Mouse (Mus musculus): Measurements from ENCODE around the gene Apol9b. TPM values are rescaled to one million over a fixed set of nuclear protein-coding genes. Genes with fewer than 3 reads are reported as not detected.

Apol9b gene
- total and polyA plus RNA-seq, 3 experiments, result not detected

- in situ Hi-C loops (cut with MboI; ENCODE audit: low pct_ligation_motif_present, low pct_unique_long_range_greater_than_20kb, low sequenced_read_pairs), result no loop called here
- dilution Hi-C loops (cut with MboI; ENCODE audit: extremely low pct_ligation_motif_present, extremely low pct_unique_long_range_greater_than_20kb, low sequenced_read_pairs), result no loop called here
- no peak for TF ChIP-seq CHD1 (IDR thresholded peaks at IDR 0.05; ENCODE audit: low read depth, low read length)
- TF ChIP-seq SIN3A (IDR thresholded peaks at IDR 0.05; ENCODE audit: low read length), result no peak
- TF ChIP-seq RAD21 (IDR thresholded peaks at IDR 0.05; ENCODE audit: low read depth, low read length), result peak; percentile 15
- peak; percentile 54; the same call in 1 of the 2 replicates for TF ChIP-seq SMC3 (IDR thresholded peaks at IDR 0.05; ENCODE audit: low read depth, low read length)
- peak; percentile 23 to 60; a peak in 3 of 4 replicates for TF ChIP-seq CTCF (conservative IDR thresholded peaks at IDR 0.05 in 1 of 2, IDR thresholded peaks at IDR 0.05 in 1 of 2; ENCODE audit: low read depth in 2 of 2, low read length in 2 of 2)
Observed at GRCm38 (mm10) chr15:77761561-77762380, 32.9 kb downstream of the Apol9b start.

GRCm38 (mm10) chr15:77763050-77763449, 34.2 kb downstream of the Apol9b start:
- Histone ChIP-seq H3K4me1 (ENCODE audit: control insufficient read depth in 1 of 2, insufficient read depth in 2 of 2) (no peaks in the 10 kb centered on the region), H3K4me2 (ENCODE audit: insufficient read depth, low read depth, poor library complexity, severe bottlenecking) (no peak overlapping the region), H3K27me3 (replicated peaks) (no peaks in the 10 kb centered on the region), H3K36me3 (replicated peaks in 1 of 2; ENCODE audit: control insufficient read depth in 1 of 2, insufficient read depth in 1 of 2, low read length in 1 of 2) (peaks cover 80 to 90% of the 10 kb centered on the region in 2 experiments), H3K4me3 (replicated peaks in 1 of 3; ENCODE audit: low read depth in 2 of 3, low read length in 2 of 3, poor library complexity in 1 of 3) (no peak overlapping the region), H3K27ac (ENCODE audit: insufficient read depth, low read depth) (no peak overlapping the region), H3K79me2 (replicated peaks; ENCODE audit: control insufficient read depth, extremely low read depth, insufficient read depth, poor library complexity, severe bottlenecking) (no peaks in the 10 kb centered on the region), H3K9ac (ENCODE audit: insufficient read depth, low read depth) (no peak overlapping the region), H3K9me3 (replicated peaks; ENCODE audit: low read length) (no peaks in the 10 kb centered on the region)
- DNase-seq (ENCODE audit: extremely low read depth), result no peak
- dilution Hi-C loops (cut with MboI; ENCODE audit: extremely low pct_ligation_motif_present, extremely low pct_unique_long_range_greater_than_20kb, low sequenced_read_pairs), result no loop called here
- in situ Hi-C loops (cut with MboI; ENCODE audit: low pct_ligation_motif_present, low pct_unique_long_range_greater_than_20kb, low sequenced_read_pairs), result no loop called here
- no peak for TF ChIP-seq BHLHE40 (IDR thresholded peaks at IDR 0.05; ENCODE audit: low read depth, low read length)
- TF ChIP-seq HCFC1 (IDR thresholded peaks at IDR 0.05; ENCODE audit: low read depth, low read length), result no peak
- no peak for TF ChIP-seq JUND (conservative IDR thresholded peaks at IDR 0.05; ENCODE audit: low read depth, low read length)
- TF ChIP-seq JUN (IDR thresholded peaks at IDR 0.05; ENCODE audit: insufficient read depth, low read depth, low read length), result no peak
- no peak for TF ChIP-seq MXI1 (IDR thresholded peaks at IDR 0.05; ENCODE audit: low read depth, low read length)
- TF ChIP-seq ELF1 (IDR thresholded peaks at IDR 0.05; ENCODE audit: low read depth, low read length), result no peak
- no peak for TF ChIP-seq ZNF384 (IDR thresholded peaks at IDR 0.05; ENCODE audit: low read depth, low read length)
- TF ChIP-seq MAZ (IDR thresholded peaks at IDR 0.05; ENCODE audit: low read depth, low read length), result no peak
- TF ChIP-seq E2F4 (IDR thresholded peaks at IDR 0.05; ENCODE audit: insufficient replicate concordance, low read depth, low read length), result no peak
- no peak for TF ChIP-seq UBTF (IDR thresholded peaks at IDR 0.05; ENCODE audit: low read depth, low read length)
- no peak for TF ChIP-seq ZKSCAN1 (IDR thresholded peaks at IDR 0.05; ENCODE audit: borderline replicate concordance, low read depth, low read length)
- TF ChIP-seq MYC (IDR thresholded peaks at IDR 0.05; ENCODE audit: low read depth, low read length), result no peak
- TF ChIP-seq GABPA (IDR thresholded peaks at IDR 0.05; ENCODE audit: insufficient replicate concordance, low read depth, low read length), result no peak
- no peak for TF ChIP-seq SMC3 (IDR thresholded peaks at IDR 0.05; ENCODE audit: low read depth, low read length)
- no peak for TF ChIP-seq ZMIZ1 (IDR thresholded peaks at IDR 0.05; ENCODE audit: low read depth, low read length)

More at GRCm38 (mm10) chr15:77761561-77762380, 32.9 kb downstream of the Apol9b start:
- Histone ChIP-seq H3K4me3 (replicated peaks in 1 of 3; ENCODE audit: low read depth in 2 of 3, low read length in 2 of 3, poor library complexity in 1 of 3) (no peak overlapping the region), H3K27me3 (replicated peaks) (no peaks in the 10 kb centered on the region), H3K9me3 (replicated peaks; ENCODE audit: low read length) (no peaks in the 10 kb centered on the region), H3K4me2 (ENCODE audit: insufficient read depth, low read depth, poor library complexity, severe bottlenecking) (no peak overlapping the region), H3K79me2 (replicated peaks; ENCODE audit: control insufficient read depth, extremely low read depth, insufficient read depth, poor library complexity, severe bottlenecking) (no peaks in the 10 kb centered on the region), H3K36me3 (replicated peaks in 1 of 2; ENCODE audit: control insufficient read depth in 1 of 2, insufficient read depth in 1 of 2, low read length in 1 of 2) (peaks cover 67 to 77% of the 10 kb centered on the region in 2 experiments), H3K9ac (ENCODE audit: insufficient read depth, low read depth) (no peak overlapping the region), H3K4me1 (ENCODE audit: control insufficient read depth in 1 of 2, insufficient read depth in 2 of 2) (no peaks in the 10 kb centered on the region), H3K27ac (ENCODE audit: insufficient read depth, low read depth) (no peak overlapping the region)
- peak; percentile 28 for DNase-seq (ENCODE audit: extremely low read depth)
